Mouse (Mus musculus) embryo, embryonic 10.5 days (tissue): ENCODE results near the gene Plbd1.
A peak's percentile ranks its signal among the peaks of the same experiment; 100 is the strongest.

ENCODE experiments used
- DNase-seq: peaks from one replicate; pipeline ENCODE4 v3.0.0-alpha.2; 2015; ENCODE audit warnings: low spot score

Plbd1 gene

DNA sequence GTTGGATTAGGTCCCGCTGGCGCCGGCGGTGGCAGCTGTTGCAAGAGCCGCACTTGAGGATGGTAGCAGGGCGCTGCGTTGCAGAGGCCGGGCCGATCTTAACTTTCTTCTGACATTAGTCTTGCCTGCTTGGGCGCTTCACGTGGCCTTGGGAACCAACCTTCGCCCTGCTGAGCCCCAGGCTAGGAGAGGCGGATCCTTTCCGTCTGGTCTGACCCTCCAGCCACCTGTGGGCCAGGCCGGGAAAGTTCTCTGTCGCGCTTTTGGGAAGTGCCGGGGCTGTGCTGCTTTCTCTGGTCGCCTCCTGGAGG is at the start of gene Plbd1:
Gene Plbd1, minus strand, starts transcription at position 223 of the 311 bp plus-strand sequence.
- DNase-seq = peak; percentile 38

GRCm38 (mm10) chr6:136710408-136710807 is 48.7 kb upstream of the Plbd1 start:
- no peak for DNase-seq

DNA sequence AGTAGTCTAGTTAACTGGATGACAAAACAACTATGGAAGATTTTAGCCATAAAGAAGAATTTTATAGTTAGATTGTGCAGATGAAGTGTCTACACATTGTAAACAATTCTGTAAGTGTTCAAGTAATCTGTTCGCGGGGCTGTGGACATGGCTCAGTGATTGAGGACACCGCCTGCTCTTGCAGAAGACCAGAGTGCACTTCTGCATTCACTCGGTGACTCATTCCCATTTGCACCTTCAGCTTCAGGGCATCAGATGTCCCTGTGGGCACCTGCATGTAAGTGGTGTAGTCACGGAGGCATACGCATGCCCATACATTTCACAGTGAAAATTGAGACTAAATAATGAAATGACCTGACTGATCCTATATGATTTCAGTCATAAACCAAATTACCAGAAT is 46.9 kb upstream of the Plbd1 start:
- no peak for DNase-seq

DNA sequence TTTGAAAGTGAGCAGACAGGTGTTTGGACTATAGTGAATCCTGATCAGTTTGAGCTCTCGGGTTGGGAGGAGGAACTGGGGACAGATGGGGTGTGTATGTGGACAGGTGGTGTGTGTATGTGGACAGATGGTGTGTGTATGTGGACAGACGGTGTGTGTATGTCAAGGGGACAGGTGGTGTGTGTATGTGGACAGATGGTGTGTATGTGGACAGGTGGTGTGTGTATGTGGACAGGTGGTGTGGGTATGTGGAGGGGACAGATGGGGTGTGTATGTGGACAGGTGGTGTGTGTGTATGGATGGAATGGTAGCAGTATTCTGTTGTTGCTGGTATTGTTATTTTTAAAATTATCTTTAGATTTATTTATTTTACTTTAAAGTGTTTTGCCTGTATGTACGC is 40.1 kb upstream of the Plbd1 start:
- no peak for DNase-seq

GRCm38 (mm10) chr6:136701185-136701584 is 39.5 kb upstream of the Plbd1 start:
- no peak for DNase-seq

DNA sequence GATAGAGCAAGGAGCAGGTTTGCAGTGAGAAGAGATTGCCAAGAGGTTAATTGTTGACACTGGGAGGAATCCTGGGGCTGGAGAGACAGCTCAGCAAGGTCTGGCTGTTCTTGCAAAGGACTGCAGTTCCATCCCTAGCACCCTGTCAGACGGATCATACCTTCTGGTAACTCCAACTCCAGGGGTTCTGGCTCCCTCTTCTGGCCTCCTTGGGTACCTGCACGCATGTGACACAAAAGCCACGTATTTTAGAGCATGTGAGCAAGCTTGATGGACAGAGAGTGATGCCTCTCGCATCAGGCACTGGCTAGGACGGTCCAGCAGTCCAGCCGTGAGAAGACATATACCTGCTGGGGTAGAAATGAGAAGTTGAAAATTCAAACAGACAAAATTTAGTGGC is 29.6 kb upstream of the Plbd1 start:
- no peak for DNase-seq

DNA sequence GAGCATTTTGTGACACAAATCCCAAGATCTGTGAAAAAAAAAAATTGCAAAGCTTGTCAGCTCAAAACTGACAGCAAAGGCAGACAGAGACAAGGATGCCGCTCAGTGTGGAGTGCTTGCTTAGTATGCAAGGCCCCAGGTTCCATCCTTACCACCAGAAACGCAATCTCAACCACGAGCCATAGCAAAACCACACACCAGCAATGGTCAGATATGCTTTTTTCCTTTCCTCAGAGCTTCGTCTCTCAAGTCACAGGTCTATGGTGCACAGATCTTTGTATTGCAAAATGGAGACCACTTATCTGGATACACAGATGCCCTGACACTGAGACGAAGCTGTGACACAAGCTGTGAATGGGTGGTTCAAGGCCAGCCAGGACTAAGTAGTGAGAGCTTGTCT is 28.8 kb upstream of the Plbd1 start:
- no peak for DNase-seq

DNA sequence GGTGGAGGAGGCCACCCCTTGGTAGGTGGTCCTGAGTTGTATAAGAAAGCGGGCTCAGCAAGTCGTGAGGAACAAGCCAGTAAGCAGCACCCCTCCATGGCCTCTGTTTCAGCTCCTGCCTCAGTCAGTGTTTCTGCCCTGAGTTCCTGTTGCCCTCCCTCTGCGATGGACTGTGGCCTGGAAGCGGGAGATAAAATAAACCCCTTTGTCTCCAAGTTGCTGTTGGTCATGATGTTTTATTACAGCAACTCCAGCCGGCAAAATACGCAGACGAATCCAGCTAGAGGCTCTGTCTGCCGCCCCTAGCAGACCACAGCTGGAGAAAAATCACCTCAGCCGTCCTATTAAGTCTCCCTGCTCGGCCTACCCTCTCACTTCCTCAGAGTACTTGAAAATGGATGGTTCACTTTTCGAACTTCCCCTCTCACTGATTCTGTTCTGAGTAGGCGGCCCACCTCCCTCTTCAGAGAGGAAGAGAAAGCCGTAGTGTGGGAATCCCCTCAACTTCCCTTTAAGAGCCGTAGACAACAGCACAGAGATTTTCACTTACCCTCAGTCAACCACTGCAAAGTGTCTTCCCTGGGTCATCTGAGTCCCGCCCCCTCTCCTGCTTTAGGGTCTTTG is 28.2 kb upstream of the Plbd1 start:
- DNase-seq = peak; percentile 10

- DNase-seq = no peak
Observed at GRCm38 (mm10) chr6:136685433-136685832, 23.7 kb upstream of the Plbd1 start.

GRCm38 (mm10) chr6:136683410-136684334 is 21.9 kb upstream of the Plbd1 start:
- DNase-seq = no peak

GRCm38 (mm10) chr6:136679381-136679780 is 17.7 kb upstream of the Plbd1 start:
- no peak for DNase-seq

DNA sequence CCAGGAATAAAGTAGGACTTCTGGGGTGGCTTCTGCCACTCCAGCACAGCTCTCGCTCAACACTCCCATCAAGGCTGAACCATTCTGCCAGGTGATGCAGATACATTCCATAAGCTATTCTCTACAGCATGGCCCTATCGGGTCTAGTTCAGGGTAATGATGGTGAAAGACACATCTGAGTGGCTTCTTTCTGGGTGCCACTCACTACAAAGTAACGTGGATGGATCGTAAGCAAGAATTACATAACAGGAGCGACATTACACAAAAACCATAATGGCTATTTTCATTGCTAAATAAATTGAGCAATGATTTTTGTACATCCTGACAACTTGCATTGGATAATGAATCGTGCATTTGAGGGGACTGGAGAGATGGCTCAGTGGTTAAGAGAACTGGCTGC is 13.2 kb upstream of the Plbd1 start:
- DNase-seq = no peak

DNA sequence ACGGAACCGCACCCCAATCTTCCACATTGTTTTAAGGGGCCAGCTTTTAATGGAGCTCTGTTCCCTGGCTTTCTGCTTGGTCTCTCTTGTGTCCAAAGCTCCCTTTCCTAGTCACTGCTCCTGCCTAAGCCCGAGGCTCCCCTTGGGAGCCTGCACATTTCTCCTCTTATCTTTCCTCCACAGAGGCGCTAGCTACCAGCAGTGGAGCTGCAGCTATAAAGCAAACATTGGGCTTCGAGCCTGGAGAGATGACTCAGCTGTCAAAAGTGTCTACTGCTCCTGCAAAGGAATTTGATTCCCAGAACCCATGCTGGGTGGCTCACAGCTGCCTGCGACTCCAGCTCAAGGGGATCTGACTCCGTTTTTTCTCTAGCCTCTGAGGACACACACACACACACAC is 10.7 kb upstream of the Plbd1 start:
- DNase-seq = no peak

GRCm38 (mm10) chr6:136669274-136669673 is 7.5 kb upstream of the Plbd1 start:
- no peak for DNase-seq

- DNase-seq = no peak
Observed at GRCm38 (mm10) chr6:136668266-136668986, 6.7 kb upstream of the Plbd1 start.

- DNase-seq = no peak
Observed at GRCm38 (mm10) chr6:136662063-136662462, 335 bp upstream of the Plbd1 start.

DNA sequence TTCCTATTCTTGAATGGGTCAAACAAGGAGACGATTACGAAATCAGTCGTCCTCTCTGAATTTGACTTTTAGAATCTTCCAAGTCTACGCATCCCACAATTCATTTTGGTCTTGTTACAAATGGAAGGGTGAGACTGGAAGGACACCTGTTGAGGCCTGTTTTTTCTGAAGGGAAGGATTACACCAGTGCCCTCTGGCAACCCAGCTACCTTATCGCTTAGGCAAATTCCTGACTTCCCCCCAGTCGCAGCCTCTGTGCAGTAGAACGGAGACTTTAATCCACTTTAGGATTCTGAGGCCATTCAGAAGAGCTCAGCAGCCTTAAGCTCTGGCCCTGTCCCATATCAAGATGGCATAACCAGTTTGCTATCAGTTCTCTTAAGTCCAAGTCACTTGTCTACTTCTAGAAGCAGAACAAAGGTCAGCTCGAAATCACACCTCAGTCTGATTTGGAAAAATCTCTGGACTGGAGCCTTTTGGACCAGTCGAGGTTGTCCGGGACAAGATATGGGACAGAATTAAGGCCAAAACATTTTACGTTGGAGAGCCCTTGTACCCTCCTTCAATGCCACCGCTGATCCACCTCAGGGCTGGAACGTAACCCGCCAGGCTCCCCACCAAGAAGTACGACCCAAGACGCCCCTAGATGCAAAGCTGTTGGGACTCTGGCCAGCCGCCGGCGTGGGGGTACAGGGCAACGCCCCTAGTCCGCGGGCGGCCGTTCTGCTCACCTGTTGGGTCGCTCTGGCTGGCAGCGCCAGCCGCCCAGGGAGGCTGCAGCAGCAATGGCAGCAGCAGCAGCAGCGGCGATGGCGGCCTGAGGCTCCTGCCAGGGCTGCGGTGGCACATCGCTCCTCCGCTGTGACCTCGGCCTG is 660 bp downstream of the Plbd1 start:
- no peak for DNase-seq

DNA sequence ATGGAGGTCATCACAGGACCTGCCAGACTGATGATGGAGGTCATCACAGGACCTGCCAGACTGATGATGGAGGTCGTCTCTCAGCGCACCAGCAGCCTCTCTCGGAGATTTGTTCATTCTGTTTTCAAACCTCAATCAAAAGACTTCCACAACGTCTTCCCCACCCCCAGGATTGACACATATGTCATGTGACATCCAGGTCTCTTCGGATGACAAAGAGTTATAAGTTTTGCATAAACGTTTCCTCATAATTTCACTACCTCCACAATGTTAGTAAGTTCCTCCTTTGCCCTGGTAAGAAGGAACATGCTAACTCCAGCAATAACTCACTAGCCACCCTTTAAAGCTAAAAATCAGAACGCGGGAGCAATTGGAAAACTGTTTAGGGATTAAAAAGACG is 2.5 kb downstream of the Plbd1 start:
- DNase-seq = no peak

DNA sequence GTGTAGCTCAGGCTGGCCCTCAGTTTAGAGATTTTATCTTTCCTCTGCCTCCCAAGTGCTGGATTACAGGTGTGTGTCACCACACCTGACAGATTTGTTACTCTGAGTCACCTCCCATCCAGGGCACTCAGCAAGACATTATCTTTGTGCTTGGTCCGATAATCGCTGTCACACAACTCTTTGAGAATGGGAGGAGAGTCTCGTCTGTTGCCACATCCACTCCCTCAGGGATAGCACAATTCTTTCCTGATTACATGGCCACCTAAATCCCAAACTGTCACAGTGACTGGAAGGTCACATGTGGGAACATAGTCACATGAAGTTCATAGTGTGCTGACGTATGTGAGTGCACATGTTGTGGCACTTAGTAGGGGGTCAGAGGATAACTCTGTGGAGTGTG is 3.4 kb downstream of the Plbd1 start:
- DNase-seq = no peak

GRCm38 (mm10) chr6:136655786-136656185 is 5.9 kb downstream of the Plbd1 start:
- no peak for DNase-seq

GRCm38 (mm10) chr6:136654470-136654869 is 7.3 kb downstream of the Plbd1 start:
- DNase-seq = no peak

- no peak for DNase-seq
Observed at GRCm38 (mm10) chr6:136653331-136653730, 8.4 kb downstream of the Plbd1 start.
